Mouse (Mus musculus) midbrain, postnatal 0 days (tissue): ENCODE data around the gene Arid1b. TPM values are rescaled to one million over a fixed set of nuclear protein-coding genes. Genes with fewer than 3 reads are reported as not detected.

ENCODE experiments used
- ATAC-seq: fragments of 200-750 bp; cut with Nextera tagmentation; 2 replicates; pipeline ENCODE4 v1.8.0; 2017; ENCODE audit warnings: moderate number of reproducible peaks, mild to moderate bottlenecking, moderate TSS enrichment, moderate library complexity; ENCODE audit not compliant: low FRiP score
- DNase-seq: peaks from one replicate; pipeline ENCODE4 v3.0.0-alpha.2; 2015; ENCODE audit warnings: low spot score
- H3K27ac ChIP-seq: fragments of 300-500 bp; sonication (generic); 2 replicates; pipeline ENCODE4 v1.5.1; 2014; ENCODE audit warnings: low read depth, mild to moderate bottlenecking, low read length, mixed read lengths
- H3K27me3 ChIP-seq: fragments of 300-500 bp; sonication (generic); 2 replicates; pipeline ENCODE4 v1.6.1; 2014; ENCODE audit warnings: low read length, control low read depth, mixed read lengths; ENCODE audit not compliant: insufficient read depth
- H3K36me3 ChIP-seq: fragments of 300-500 bp; sonication (generic); 2 replicates; pipeline ENCODE4 v1.6.1; 2014; ENCODE audit warnings: low read length, control low read depth, mixed read lengths; ENCODE audit not compliant: insufficient read depth
- H3K4me1 ChIP-seq: fragments of 300-500 bp; sonication (generic); 2 replicates; pipeline ENCODE4 v1.6.1; 2014; ENCODE audit warnings: mild to moderate bottlenecking, control low read depth, antibody characterized with exemption, low read length, mixed read lengths; ENCODE audit not compliant: insufficient read depth
- H3K4me2 ChIP-seq: fragments of 300-500 bp; sonication (generic); 2 replicates; pipeline ENCODE4 v1.6.1; 2014; ENCODE audit warnings: low read depth, mild to moderate bottlenecking, low read length, mixed read lengths; ENCODE audit not compliant: poor library complexity, severe bottlenecking
- H3K4me3 ChIP-seq: fragments of 300-500 bp; sonication (generic); 2 replicates; pipeline ENCODE4 v1.5.1; 2014; ENCODE audit warnings: low read depth, mild to moderate bottlenecking, low read length, moderate library complexity
- H3K9ac ChIP-seq: fragments of 300-500 bp; sonication (generic); replicated peaks from 2 replicates; pipeline ENCODE4 v1.6.1; 2014; ENCODE audit warnings: mild to moderate bottlenecking, low read length, moderate library complexity, mixed read lengths; ENCODE audit not compliant: poor library complexity, severe bottlenecking
- H3K9me3 ChIP-seq: fragments of 300-500 bp; sonication (generic); 2 replicates; pipeline ENCODE4 v1.6.1; 2016; ENCODE audit warnings: low read length, control low read depth
- CTCF ChIP-seq: IDR thresholded peaks from 2 replicates; pipeline ENCODE4 v1.5.1; 2016; ENCODE audit warnings: antibody characterized with exemption, mild to moderate bottlenecking
- WGBS: fragments of 180-500 bp; shearing (Covaris S2); extraction: QIAGEN DNeasy Blood & Tissue Kit; methylation state at CpG from one replicate; pipeline ENCODE4 v1.1.7; 2014; 5-methylcytosine and 5-hydroxymethylcytosine counted together
- polyA plus RNA-seq: library from polyadenylated mRNA; unstranded; fragments of >200 nt; fragmentation: Nextera tagmentation; extraction: Ambion mirVana; gene quantifications from 2 replicates; pipeline ENCODE4 v1.2.1, GENCODE M21; 2015
- total RNA-seq: library from RNA; depleted of rRNA; stranded (reverse); fragments of >200 nt; gene quantifications from 2 replicates; pipeline ENCODE4 v1.2.3, GENCODE M21; 2014

Gene Arid1b
- total and polyA plus RNA-seq, 2 experiments from 2014 or later: 11.9 to 73.3 TPM

DNA sequence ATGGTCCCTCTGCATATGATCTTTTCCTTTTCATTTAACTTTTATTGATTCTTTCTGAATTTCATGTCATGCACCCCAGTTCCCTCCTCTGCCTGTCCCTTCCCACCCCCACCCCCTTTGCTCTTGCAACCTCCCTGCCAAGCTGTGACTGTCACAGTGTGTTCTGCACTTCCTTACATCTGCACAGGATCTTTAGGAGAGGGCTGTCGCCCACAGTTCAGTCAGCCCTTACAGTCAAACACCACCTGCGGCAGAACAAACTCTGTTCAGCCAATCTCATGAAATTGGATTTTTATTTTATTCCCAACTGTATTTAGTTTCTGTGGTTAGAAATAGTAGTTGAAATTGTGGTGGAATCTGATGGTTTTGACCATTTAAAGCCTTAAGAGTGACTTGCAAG is 130.5 kb downstream of the Arid1b start:
- Histone ChIP-seq H3K27me3 (no peaks in the 10 kb centered on the region), H3K9ac (no peak overlapping the region), H3K36me3 (no peaks in the 10 kb centered on the region), H3K4me3 (no peak overlapping the region), H3K4me2 (no peak overlapping the region), H3K27ac (no peak overlapping the region), H3K9me3 (no peaks in the 10 kb centered on the region), H3K4me1 (peaks cover 4% of the 10 kb centered on the region; the same call in 1 of the 2 replicates)
- 66% methylated on average over 2 of the region's 2 CpGs for WGBS
- TF ChIP-seq CTCF: no peak
- ATAC-seq: no peak
- no peak for DNase-seq

DNA sequence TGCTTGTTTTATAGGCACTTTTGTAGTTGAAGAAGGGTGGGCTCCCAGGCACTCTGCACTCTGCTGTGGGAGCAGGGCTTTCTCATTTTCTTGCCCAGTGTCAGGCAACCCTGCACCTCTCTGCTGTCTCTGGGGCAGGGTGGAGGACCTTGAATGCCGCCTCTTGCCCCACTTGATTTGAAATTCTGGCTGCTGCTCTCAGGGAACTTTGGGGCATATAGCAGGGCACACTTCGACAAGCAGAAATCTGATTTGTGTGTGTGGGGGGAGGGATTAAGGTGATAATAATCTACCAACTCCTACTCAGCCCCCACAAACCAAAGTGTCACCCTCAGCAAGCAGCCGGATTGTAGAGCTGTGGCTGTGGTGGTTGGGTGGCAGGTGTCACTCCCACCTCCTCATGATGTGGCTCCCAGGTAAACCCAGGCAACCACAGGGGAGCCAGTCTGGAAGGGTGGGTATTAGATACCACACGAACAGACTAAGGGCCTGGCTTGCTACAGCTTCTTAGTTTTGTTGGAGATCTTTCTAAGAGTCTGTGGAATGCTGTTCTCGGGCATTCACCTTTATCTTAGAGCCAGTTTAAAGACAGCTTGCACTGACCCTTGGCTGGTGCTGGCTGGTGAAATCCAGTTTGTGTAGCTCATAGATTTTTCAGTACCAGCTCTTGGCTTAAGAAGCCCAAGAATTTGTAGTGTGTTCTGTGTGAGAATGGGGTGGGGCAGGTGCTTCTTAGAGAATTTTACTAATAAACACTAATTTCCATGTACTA is 131.1 kb downstream of the Arid1b start:
- Histone ChIP-seq H3K36me3 (no peaks in the 10 kb centered on the region), H3K4me3 (no peak overlapping the region), H3K27me3 (no peaks in the 10 kb centered on the region), H3K4me2 (no peak overlapping the region), H3K9me3 (no peaks in the 10 kb centered on the region), H3K4me1 (peaks cover 4% of the 10 kb centered on the region; the same call in 1 of the 2 replicates), H3K9ac (no peak overlapping the region), H3K27ac (no peak overlapping the region)
- WGBS: 61% methylated on average over 5 of the region's 5 CpGs
- no peak for ATAC-seq
- DNase-seq: no peak
- TF ChIP-seq CTCF: no peak

DNA sequence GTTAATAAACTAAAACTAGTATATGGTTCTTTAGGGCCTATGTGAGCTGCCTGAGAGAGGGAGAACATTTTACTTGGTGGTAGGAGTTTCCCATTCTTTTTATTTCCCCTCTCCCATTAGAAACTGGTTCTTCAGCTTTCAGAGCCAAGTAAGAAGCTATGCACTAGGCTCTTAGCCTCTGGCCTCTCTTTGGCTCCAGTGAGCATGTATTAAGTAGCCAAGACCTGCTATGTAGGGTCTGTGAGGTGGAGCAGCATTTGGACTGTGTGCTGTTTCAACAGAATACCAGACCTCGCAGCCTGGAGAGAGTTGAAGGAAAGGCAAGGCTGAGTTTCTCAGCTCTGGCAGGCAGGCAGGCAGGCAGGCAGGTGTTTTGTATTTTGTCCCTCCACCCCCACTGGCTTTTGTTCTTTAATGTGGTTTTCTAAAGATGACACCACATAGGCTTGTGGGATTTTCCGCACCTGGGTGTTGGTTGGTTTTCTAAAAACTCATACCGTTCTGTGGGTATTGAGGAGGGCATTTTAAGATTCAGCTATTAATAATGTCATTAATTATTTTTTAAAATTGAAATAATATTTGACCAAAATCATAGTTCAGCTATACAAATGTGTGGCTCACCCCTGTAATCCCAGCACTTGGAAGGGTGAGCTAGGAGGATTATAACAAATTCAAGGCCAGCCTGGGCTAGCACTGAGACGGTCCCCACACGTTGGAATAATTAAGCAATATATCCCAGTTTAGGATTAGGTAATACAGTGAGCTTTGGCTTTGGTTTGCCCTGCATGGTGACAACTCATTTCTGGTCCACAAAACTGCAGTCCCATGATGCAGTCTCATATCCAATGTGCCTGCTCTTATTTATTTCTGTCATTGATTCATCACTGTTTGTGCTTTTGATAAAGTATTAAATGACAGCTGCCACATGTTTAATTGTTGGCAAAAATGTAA is 132.0 kb downstream of the Arid1b start:
- H3K4me3 ChIP-seq: no peak overlapping the region
- H3K4me1 ChIP-seq: peaks cover 4% of the 10 kb centered on the region; the same call in 1 of the 2 replicates
- H3K9me3 ChIP-seq: no peaks in the 10 kb centered on the region
- H3K27ac ChIP-seq: no peak overlapping the region
- no peak overlapping the region for H3K4me2 ChIP-seq
- H3K36me3 ChIP-seq: no peaks in the 10 kb centered on the region
- no peak overlapping the region for H3K9ac ChIP-seq
- H3K27me3 ChIP-seq: no peaks in the 10 kb centered on the region
- TF ChIP-seq CTCF: no peak
- WGBS: 85% methylated on average over 5 of the region's 5 CpGs
- ATAC-seq: no peak
- no peak for DNase-seq

DNA sequence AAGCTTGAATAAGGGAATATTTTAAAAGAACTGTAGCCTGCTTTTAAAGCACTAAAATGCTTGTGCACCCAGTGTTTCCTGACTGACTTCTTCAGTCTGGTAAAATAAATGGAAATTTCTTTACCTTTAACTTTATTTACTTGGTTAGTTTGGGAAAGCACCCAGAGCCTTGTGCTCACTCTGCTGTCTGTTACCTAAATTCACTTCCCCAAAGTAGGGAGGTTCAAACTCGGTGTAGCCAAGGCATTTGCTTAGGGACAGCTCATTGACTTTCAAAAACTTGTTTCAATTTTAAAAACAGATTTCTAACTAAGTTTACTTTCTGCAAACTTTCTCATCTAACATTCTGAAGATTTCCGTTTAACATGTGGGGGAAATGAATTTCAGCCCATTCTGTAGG is 135.5 kb downstream of the Arid1b start:
- no peaks in the 10 kb centered on the region for H3K9me3 ChIP-seq
- peaks cover 4% of the 10 kb centered on the region; the same call in 1 of the 2 replicates for H3K4me1 ChIP-seq
- DNase-seq (no peak), ATAC-seq (no peak)
- H3K27ac ChIP-seq: no peak overlapping the region
- no peak overlapping the region for H3K4me2 ChIP-seq
- no peak for TF ChIP-seq CTCF
- no peaks in the 10 kb centered on the region for H3K27me3 ChIP-seq
- no peak overlapping the region for H3K4me3 ChIP-seq
- H3K9ac ChIP-seq: no peak overlapping the region
- WGBS: 78% methylated on average over 2 of the region's 2 CpGs
- no peaks in the 10 kb centered on the region for H3K36me3 ChIP-seq

DNA sequence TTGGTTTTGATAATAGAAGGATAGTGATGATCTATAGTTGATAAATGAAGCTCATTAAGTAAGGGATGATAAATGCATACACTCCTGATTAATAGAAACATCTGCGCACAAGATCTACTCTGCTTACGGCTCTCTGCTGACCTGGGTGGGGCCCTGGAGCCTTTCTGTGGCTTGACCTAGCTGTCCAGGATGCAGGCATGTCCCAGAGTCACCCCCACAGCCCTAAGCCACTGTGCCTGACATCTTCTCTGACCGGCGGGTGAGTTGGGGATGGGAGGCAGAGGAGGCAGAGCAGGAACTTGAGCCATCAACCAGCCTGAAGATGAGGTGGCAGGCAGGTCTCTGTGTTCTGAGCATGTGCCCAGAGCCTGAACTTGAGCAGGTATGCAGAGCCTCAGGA is 136.0 kb downstream of the Arid1b start:
- Histone ChIP-seq H3K27ac (no peak overlapping the region), H3K4me2 (no peak overlapping the region), H3K9ac (no peak overlapping the region), H3K4me3 (no peak overlapping the region), H3K36me3 (no peaks in the 10 kb centered on the region), H3K4me1 (peaks cover 4% of the 10 kb centered on the region; the same call in 1 of the 2 replicates), H3K9me3 (no peaks in the 10 kb centered on the region), H3K27me3 (no peaks in the 10 kb centered on the region)
- 79% methylated on average over 4 of the region's 4 CpGs for WGBS
- no peak for ATAC-seq
- no peak for DNase-seq
- no peak for TF ChIP-seq CTCF
